Mouse (Mus musculus): Measurements from ENCODE around the gene Slc22a7. TPM values are rescaled to one million over a fixed set of nuclear protein-coding genes. Genes with fewer than 3 reads are reported as not detected.

Gene Slc22a7
- polyA plus RNA-seq, 1 experiment, result not detected

GRCm38 (mm10) chr17:46393012-46393411 is 45.2 kb downstream of the Slc22a7 start:
- Histone ChIP-seq H3K36me3 (ENCODE audit: control insufficient read depth, insufficient read depth) (peaks cover 20% of the 10 kb centered on the region), H3K27me3 (ENCODE audit: control insufficient read depth, insufficient read depth, insufficient read length) (no peaks in the 10 kb centered on the region), H3K4me2 (ENCODE audit: low read depth) (no peak overlapping the region), H3K4me3 (no peak overlapping the region), H3K79me2 (ENCODE audit: control insufficient read depth, insufficient read depth) (no peaks in the 10 kb centered on the region), H3ac (ENCODE audit: control insufficient read depth, insufficient read length) (no peak overlapping the region)
- TF ChIP-seq POLR2A (IDR thresholded peaks at IDR 0.05; ENCODE audit: insufficient read length, low read depth) (no peak), REST (IDR thresholded peaks at IDR 0.05; ENCODE audit: insufficient read depth, insufficient read length) (no peak), POLR2AphosphoS2 (IDR thresholded peaks at IDR 0.05; ENCODE audit: insufficient read length, low read depth) (no peak), USF1 (IDR thresholded peaks at IDR 0.05; ENCODE audit: low read depth) (no peak), MAX (IDR thresholded peaks at IDR 0.05; ENCODE audit: low read depth) (no peak), TCF12 (IDR thresholded peaks at IDR 0.05; ENCODE audit: insufficient read depth, poor library complexity, severe bottlenecking) (no peak), E2F4 (IDR thresholded peaks at IDR 0.05; ENCODE audit: insufficient read depth) (no peak), TCF3 (IDR thresholded peaks at IDR 0.05; ENCODE audit: insufficient read length, low read depth) (no peak), SRF (IDR thresholded peaks at IDR 0.05; ENCODE audit: control insufficient read depth, insufficient read length, low read depth) (no peak)

GRCm38 (mm10) chr17:46388200-46388599 is 50.1 kb downstream of the Slc22a7 start:
- no peak overlapping the region for H3ac ChIP-seq (ENCODE audit: control insufficient read depth, insufficient read length)
- no peak overlapping the region for H3K4me2 ChIP-seq (ENCODE audit: low read depth)
- TF ChIP-seq USF1 (IDR thresholded peaks at IDR 0.05; ENCODE audit: low read depth), result no peak
- no peak for TF ChIP-seq POLR2A (IDR thresholded peaks at IDR 0.05; ENCODE audit: insufficient read length, low read depth)
- TF ChIP-seq E2F4 (IDR thresholded peaks at IDR 0.05; ENCODE audit: insufficient read depth), result no peak
- TF ChIP-seq MYOG (IDR thresholded peaks at IDR 0.05; ENCODE audit: control insufficient read depth in 1 of 3, insufficient read depth in 1 of 3, insufficient read length in 2 of 3, low read depth in 2 of 3), result no peak
- TF ChIP-seq CEBPB (IDR thresholded peaks at IDR 0.05; ENCODE audit: insufficient read depth, poor library complexity, severe bottlenecking), result no peak
- no peak for TF ChIP-seq POLR2AphosphoS2 (IDR thresholded peaks at IDR 0.05; ENCODE audit: insufficient read length, low read depth)
- TF ChIP-seq TCF3 (IDR thresholded peaks at IDR 0.05; ENCODE audit: insufficient read length, low read depth), result no peak
- no peak for TF ChIP-seq MAX (IDR thresholded peaks at IDR 0.05; ENCODE audit: low read depth)
- peaks cover 4% of the 10 kb centered on the region for H3K79me2 ChIP-seq (ENCODE audit: control insufficient read depth, insufficient read depth)
- H3K27me3 ChIP-seq (ENCODE audit: control insufficient read depth, insufficient read depth, insufficient read length), result no peaks in the 10 kb centered on the region
- H3K36me3 ChIP-seq (ENCODE audit: control insufficient read depth, insufficient read depth), result peaks cover 12% of the 10 kb centered on the region
- H3K4me3 ChIP-seq, result no peak overlapping the region

- Histone ChIP-seq H3K79me2 (ENCODE audit: control insufficient read depth, insufficient read depth) (peaks cover 4% of the 10 kb centered on the region), H3K36me3 (ENCODE audit: control insufficient read depth, insufficient read depth) (peaks cover 6% of the 10 kb centered on the region), H3ac (ENCODE audit: control insufficient read depth, insufficient read length) (peak overlapping the region; percentile 90), H3K27me3 (ENCODE audit: control insufficient read depth, insufficient read depth, insufficient read length) (no peaks in the 10 kb centered on the region), H3K4me3 (peak overlapping the region; percentile 35), H3K4me2 (ENCODE audit: low read depth) (peak overlapping the region; percentile 75)
- TF ChIP-seq CEBPB (IDR thresholded peaks at IDR 0.05; ENCODE audit: insufficient read depth, poor library complexity, severe bottlenecking) (no peak), POLR2AphosphoS2 (IDR thresholded peaks at IDR 0.05; ENCODE audit: insufficient read length, low read depth) (no peak), TCF3 (IDR thresholded peaks at IDR 0.05; ENCODE audit: insufficient read length, low read depth) (no peak), MYOD1 (IDR thresholded peaks at IDR 0.05; ENCODE audit: control insufficient read depth in 1 of 3, insufficient read length in 2 of 3, low read depth in 2 of 3) (no peak), USF1 (IDR thresholded peaks at IDR 0.05; ENCODE audit: low read depth) (no peak), REST (IDR thresholded peaks at IDR 0.05; ENCODE audit: insufficient read depth, insufficient read length) (no peak), SRF (IDR thresholded peaks at IDR 0.05; ENCODE audit: control insufficient read depth, insufficient read length, low read depth) (no peak), E2F4 (IDR thresholded peaks at IDR 0.05; ENCODE audit: insufficient read depth) (no peak), MYOG (IDR thresholded peaks at IDR 0.05; ENCODE audit: control insufficient read depth in 1 of 3, insufficient read depth in 1 of 3, insufficient read length in 2 of 3, low read depth in 2 of 3) (no peak), POLR2A (IDR thresholded peaks at IDR 0.05; ENCODE audit: insufficient read length, low read depth) (no peak), MAX (IDR thresholded peaks at IDR 0.05; ENCODE audit: low read depth) (no peak), TCF12 (IDR thresholded peaks at IDR 0.05; ENCODE audit: insufficient read depth, poor library complexity, severe bottlenecking) (no peak)
Measured at GRCm38 (mm10) chr17:46384061-46384801, 54.0 kb downstream of the Slc22a7 start.

GRCm38 (mm10) chr17:46383294-46384060 is 54.8 kb downstream of the Slc22a7 start, which contains the start of gene Zfp318:
Zfp318 (plus strand) TSS chr17:46383731.
- TF ChIP-seq SRF (IDR thresholded peaks at IDR 0.05; ENCODE audit: control insufficient read depth, insufficient read length, low read depth) (no peak), MYOG (IDR thresholded peaks at IDR 0.05; ENCODE audit: control insufficient read depth in 1 of 3, insufficient read depth in 1 of 3, insufficient read length in 2 of 3, low read depth in 2 of 3) (no peak), POLR2AphosphoS2 (IDR thresholded peaks at IDR 0.05; ENCODE audit: insufficient read length, low read depth) (peak; percentile 94), MYOD1 (IDR thresholded peaks at IDR 0.05; ENCODE audit: control insufficient read depth in 1 of 3, insufficient read length in 2 of 3, low read depth in 2 of 3) (peak in 1 of 3 experiments; percentile 52), CEBPB (IDR thresholded peaks at IDR 0.05; ENCODE audit: insufficient read depth, poor library complexity, severe bottlenecking) (no peak), USF1 (IDR thresholded peaks at IDR 0.05; ENCODE audit: low read depth) (peak; percentile 93), POLR2A (IDR thresholded peaks at IDR 0.05; ENCODE audit: insufficient read length, low read depth) (peak; percentile 98), REST (IDR thresholded peaks at IDR 0.05; ENCODE audit: insufficient read depth, insufficient read length) (no peak)
- Histone ChIP-seq H3K79me2 (ENCODE audit: control insufficient read depth, insufficient read depth) (peaks cover 4% of the 10 kb centered on the region), H3K4me3 (peak within 1 kb of the TSS; percentile 35), H3K4me2 (ENCODE audit: low read depth) (peak within 1 kb of the TSS; percentile 75), H3K27me3 (ENCODE audit: control insufficient read depth, insufficient read depth, insufficient read length) (no peaks in the 10 kb centered on the region), H3K36me3 (ENCODE audit: control insufficient read depth, insufficient read depth) (peaks cover 6% of the 10 kb centered on the region), H3ac (ENCODE audit: control insufficient read depth, insufficient read length) (peak within 1 kb of the TSS; percentile 90)

Other genes with a start within 250 kb of the Slc22a7 start
- gene Polh, start 235.8 kb downstream of the Slc22a7 start, polyA plus RNA-seq (2012; fragmentation: generic; extraction: Trizol), result 6.0 TPM
- gene Xpo5, start 235.7 kb downstream of the Slc22a7 start, polyA plus RNA-seq (2012; fragmentation: generic; extraction: Trizol), result 31.9 TPM
- 105 TPM for gene Polr1c, start 190.4 kb downstream of the Slc22a7 start, polyA plus RNA-seq (2012; fragmentation: generic; extraction: Trizol)
- 112 TPM for gene Yipf3, start 190.4 kb downstream of the Slc22a7 start, polyA plus RNA-seq (2012; fragmentation: generic; extraction: Trizol)
- 2.0 TPM for gene Lrrc73, start 184.9 kb downstream of the Slc22a7 start, polyA plus RNA-seq (2012; fragmentation: generic; extraction: Trizol)
- 50.9 TPM for gene Tjap1, start 155.4 kb downstream of the Slc22a7 start, polyA plus RNA-seq (2012; fragmentation: generic; extraction: Trizol)
- 1.8 TPM for gene Dlk2, start 141.0 kb downstream of the Slc22a7 start, polyA plus RNA-seq (2012; fragmentation: generic; extraction: Trizol)
- gene Abcc10, start 110.1 kb downstream of the Slc22a7 start, polyA plus RNA-seq (2012; fragmentation: generic; extraction: Trizol), result 4.6 TPM
- 4.2 TPM for gene Zfp318, start 54.7 kb downstream of the Slc22a7 start, polyA plus RNA-seq (2012; fragmentation: generic; extraction: Trizol)
- gene Crip3, start 9.5 kb downstream of the Slc22a7 start, polyA plus RNA-seq (2012; fragmentation: generic; extraction: Trizol), result not detected
- gene Ttbk1, start 49.2 kb upstream of the Slc22a7 start, polyA plus RNA-seq (2012; fragmentation: generic; extraction: Trizol), result not detected
- gene Dnph1, start 58.3 kb upstream of the Slc22a7 start, polyA plus RNA-seq (2012; fragmentation: generic; extraction: Trizol), result 22.6 TPM
- 0.43 TPM for gene Cul9, start 107.9 kb upstream of the Slc22a7 start, polyA plus RNA-seq (2012; fragmentation: generic; extraction: Trizol)
- gene Srf, start 117.7 kb upstream of the Slc22a7 start, polyA plus RNA-seq (2012; fragmentation: generic; extraction: Trizol), result 51.1 TPM
- gene Ptk7, start 191.0 kb upstream of the Slc22a7 start, polyA plus RNA-seq (2012; fragmentation: generic; extraction: Trizol), result 15.6 TPM
- gene Klc4, start 207.6 kb upstream of the Slc22a7 start, polyA plus RNA-seq (2012; fragmentation: generic; extraction: Trizol), result 19.2 TPM
- gene Mrpl2, start 207.8 kb upstream of the Slc22a7 start, polyA plus RNA-seq (2012; fragmentation: generic; extraction: Trizol), result 248 TPM
- gene Cul7, start 211.9 kb upstream of the Slc22a7 start, polyA plus RNA-seq (2012; fragmentation: generic; extraction: Trizol), result 44.4 TPM
- gene Rrp36, start 235.9 kb upstream of the Slc22a7 start, polyA plus RNA-seq (2012; fragmentation: generic; extraction: Trizol), result 45.8 TPM
- 145 TPM for gene Mea1, start 240.3 kb upstream of the Slc22a7 start, polyA plus RNA-seq (2012; fragmentation: generic; extraction: Trizol)
- 128 TPM for gene Klhdc3, start 242.5 kb upstream of the Slc22a7 start, polyA plus RNA-seq (2012; fragmentation: generic; extraction: Trizol)

Measured in myocyte (in vitro differentiated cells).